Mouse (Mus musculus): ENCODE data around the gene Ypel3. TPM values are rescaled to one million over a fixed set of nuclear protein-coding genes. Genes with fewer than 3 reads are reported as not detected.

The Ypel3 gene
- polyA plus RNA-seq, 1 experiment from 2014 or later = 66.0 TPM

- no peak overlapping the region for H3K4me3 ChIP-seq
- H3K4me1 ChIP-seq = peaks cover 34% of the 10 kb centered on the region
- DNase-seq (ENCODE audit: low spot score) = no peak
- H3K9me3 ChIP-seq = no peaks in the 10 kb centered on the region
- H3K27ac ChIP-seq = no peak overlapping the region
- no peaks in the 10 kb centered on the region for H3K27me3 ChIP-seq (ENCODE audit: insufficient read depth, poor library complexity, severe bottlenecking)
- WGBS = 89% methylated on average over 14 of the region's 14 CpGs
- H3K36me3 ChIP-seq = peaks cover 75% of the 10 kb centered on the region
Measured at GRCm38 (mm10) chr7:126786142-126786541, 9.4 kb downstream of the Ypel3 start.

GRCm38 (mm10) chr7:126789141-126789540, 12.4 kb downstream of the Ypel3 start:
- no peak overlapping the region for H3K4me3 ChIP-seq
- H3K9me3 ChIP-seq = no peaks in the 10 kb centered on the region
- H3K36me3 ChIP-seq = peaks cover 69% of the 10 kb centered on the region
- no peaks in the 10 kb centered on the region for H3K27me3 ChIP-seq (ENCODE audit: insufficient read depth, poor library complexity, severe bottlenecking)
- peaks cover 23% of the 10 kb centered on the region for H3K4me1 ChIP-seq
- no peak for DNase-seq (ENCODE audit: low spot score)
- WGBS = 92% methylated on average over 4 of the region's 4 CpGs
- no peak overlapping the region for H3K27ac ChIP-seq

- Histone ChIP-seq H3K36me3 (peaks cover 70% of the 10 kb centered on the region), H3K27ac (peak within 1 kb of the TSS; percentile 97), H3K9me3 (no peaks in the 10 kb centered on the region), H3K4me1 (peaks cover 37% of the 10 kb centered on the region), H3K27me3 (ENCODE audit: insufficient read depth, poor library complexity, severe bottlenecking) (no peaks in the 10 kb centered on the region), H3K4me3 (peak within 1 kb of the TSS; percentile 95)
- under 1% methylated on average over 75 of the region's 83 CpGs for WGBS
- DNase-seq (ENCODE audit: low spot score) = peak; percentile 99
Measured at GRCm38 (mm10) chr7:126791851-126792720, 15.3 kb downstream of the Ypel3 start, which contains the start of gene Ppp4c. TSS of gene Ppp4c (minus strand) at chr7:126792496.

GRCm38 (mm10) chr7:126792721-126793443, 16.1 kb downstream of the Ypel3 start:
- 19% methylated on average over 11 of the region's 11 CpGs for WGBS
- peaks cover 70% of the 10 kb centered on the region for H3K36me3 ChIP-seq
- DNase-seq (ENCODE audit: low spot score) = no peak
- no peaks in the 10 kb centered on the region for H3K27me3 ChIP-seq (ENCODE audit: insufficient read depth, poor library complexity, severe bottlenecking)
- peak overlapping the region; percentile 95 for H3K4me3 ChIP-seq
- H3K4me1 ChIP-seq = peaks cover 45% of the 10 kb centered on the region
- peak overlapping the region; percentile 97 for H3K27ac ChIP-seq
- no peaks in the 10 kb centered on the region for H3K9me3 ChIP-seq

- Histone ChIP-seq H3K27me3 (ENCODE audit: insufficient read depth, poor library complexity, severe bottlenecking) (no peaks in the 10 kb centered on the region), H3K9me3 (no peaks in the 10 kb centered on the region), H3K4me1 (peaks cover 48% of the 10 kb centered on the region), H3K27ac (no peak overlapping the region), H3K4me3 (peak overlapping the region; percentile 95), H3K36me3 (peaks cover 65% of the 10 kb centered on the region)
- DNase-seq (ENCODE audit: low spot score) = no peak
- WGBS = 70% methylated on average over 4 of the region's 4 CpGs
Measured at GRCm38 (mm10) chr7:126793456-126794270, 16.9 kb downstream of the Ypel3 start.

GRCm38 (mm10) chr7:126794271-126794605, 17.5 kb downstream of the Ypel3 start:
- Histone ChIP-seq H3K4me1 (peaks cover 48% of the 10 kb centered on the region), H3K36me3 (peaks cover 59% of the 10 kb centered on the region), H3K27ac (no peak overlapping the region), H3K9me3 (no peaks in the 10 kb centered on the region), H3K4me3 (no peak overlapping the region), H3K27me3 (ENCODE audit: insufficient read depth, poor library complexity, severe bottlenecking) (no peaks in the 10 kb centered on the region)
- DNase-seq (ENCODE audit: low spot score) = no peak
- 57% methylated on average over 4 of the region's 4 CpGs for whole genome bisulfite sequencing

- peaks cover 45% of the 10 kb centered on the region for H3K36me3 ChIP-seq
- H3K27me3 ChIP-seq (ENCODE audit: insufficient read depth, poor library complexity, severe bottlenecking) = no peaks in the 10 kb centered on the region
- peaks cover 56% of the 10 kb centered on the region for H3K4me1 ChIP-seq
- 83% methylated on average over 16 of the region's 16 CpGs for WGBS
- DNase-seq (ENCODE audit: low spot score) = no peak
- H3K9me3 ChIP-seq = no peaks in the 10 kb centered on the region
- peak overlapping the region; percentile 56; the same call in 1 of the 2 replicates for H3K27ac ChIP-seq
- H3K4me3 ChIP-seq = peak overlapping the region; percentile 94
Measured at GRCm38 (mm10) chr7:126795387-126796317, 18.9 kb downstream of the Ypel3 start.

- Histone ChIP-seq H3K9me3 (no peaks in the 10 kb centered on the region), H3K36me3 (peaks cover 44% of the 10 kb centered on the region), H3K27ac (peak overlapping the region; percentile 56; the same call in 1 of the 2 replicates), H3K4me1 (peaks cover 53% of the 10 kb centered on the region), H3K4me3 (peak overlapping the region; percentile 94), H3K27me3 (ENCODE audit: insufficient read depth, poor library complexity, severe bottlenecking) (no peaks in the 10 kb centered on the region)
- whole genome bisulfite sequencing = 78% methylated on average over 8 of the region's 8 CpGs
- no peak for DNase-seq (ENCODE audit: low spot score)
Measured at GRCm38 (mm10) chr7:126796350-126796932, 19.7 kb downstream of the Ypel3 start.

GRCm38 (mm10) chr7:126797411-126798126, 20.8 kb downstream of the Ypel3 start, which contains the start of gene Fam57b:
TSS of gene Fam57b (plus strand) at chr7:126797668.
- Histone ChIP-seq H3K27me3 (ENCODE audit: insufficient read depth, poor library complexity, severe bottlenecking) (no peaks in the 10 kb centered on the region), H3K4me3 (peak within 1 kb of the TSS; percentile 94), H3K9me3 (no peaks in the 10 kb centered on the region), H3K4me1 (peaks cover 52% of the 10 kb centered on the region), H3K36me3 (peaks cover 47% of the 10 kb centered on the region), H3K27ac (peak within 1 kb of the TSS; percentile 99)
- DNase-seq (ENCODE audit: low spot score) = no peak
- 17% methylated on average over 21 of the region's 21 CpGs for WGBS

GRCm38 (mm10) chr7:126798127-126799049, 21.6 kb downstream of the Ypel3 start:
- Histone ChIP-seq H3K27me3 (ENCODE audit: insufficient read depth, poor library complexity, severe bottlenecking) (no peaks in the 10 kb centered on the region), H3K9me3 (no peaks in the 10 kb centered on the region), H3K36me3 (peaks cover 53% of the 10 kb centered on the region), H3K4me3 (peak overlapping the region; percentile 94), H3K27ac (peak overlapping the region; percentile 99), H3K4me1 (peaks cover 50% of the 10 kb centered on the region)
- WGBS = under 1% methylated on average over 40 of the region's 40 CpGs
- DNase-seq (ENCODE audit: low spot score) = no peak

Measured in heart, embryonic 10.5 days (tissue).